Mouse (Mus musculus): ENCODE results near the gene Fubp1. TPM values are rescaled to one million over a fixed set of nuclear protein-coding genes. Genes with fewer than 3 reads are reported as not detected.
A peak's percentile ranks its signal among the peaks of the same experiment; 100 is the strongest.
"Not testable (repeated sequence)": the region's sequence is repeated elsewhere in the genome, so short reads cannot be mapped to it uniquely, and the experiment has no call there.

Gene Fubp1
- polyA plus RNA-seq, 1 experiment from 2014 or later, result 37.1 TPM

GRCm38 (mm10) chr3:152243304-152243703 is 33.1 kb downstream of the Fubp1 start:
- DNase-seq (no peak), ATAC-seq (no peak)
- no peak for TF ChIP-seq CTCF (IDR thresholded peaks at IDR 0.05; ENCODE audit: low read depth)
- no peak for TF ChIP-seq EP300 (IDR thresholded peaks at IDR 0.05; ENCODE audit: low read depth)
- Histone ChIP-seq H3K9ac (replicated peaks) (no peak overlapping the region), H3K4me3 (ENCODE audit: low read depth, low read length) (no peak overlapping the region), H3K27me3 (ENCODE audit: insufficient read depth, low read length) (no peaks in the 10 kb centered on the region), H3K4me1 (ENCODE audit: insufficient read depth) (no peaks in the 10 kb centered on the region), H3K9me3 (ENCODE audit: low read length) (no peaks in the 10 kb centered on the region), H3K4me2 (ENCODE audit: low read depth, low read length) (no peak overlapping the region), H3K36me3 (replicated peaks; ENCODE audit: insufficient read depth, low read length) (peaks cover 6% of the 10 kb centered on the region; the same call in 1 of the 2 replicates), H3K27ac (ENCODE audit: low read depth) (no peak overlapping the region)
- WGBS (ENCODE audit: insufficient replicate concordance), result 77% methylated on average over 4 of the region's 4 CpGs

GRCm38 (mm10) chr3:152245273-152245910 is 35.2 kb downstream of the Fubp1 start:
- Histone ChIP-seq H3K4me3 (ENCODE audit: low read depth, low read length) (no peak overlapping the region), H3K27me3 (ENCODE audit: insufficient read depth, low read length) (no peaks in the 10 kb centered on the region), H3K4me2 (ENCODE audit: low read depth, low read length) (no peak overlapping the region), H3K9ac (replicated peaks) (no peak overlapping the region), H3K27ac (ENCODE audit: low read depth) (no peak overlapping the region), H3K9me3 (ENCODE audit: low read length) (no peaks in the 10 kb centered on the region), H3K4me1 (ENCODE audit: insufficient read depth) (no peaks in the 10 kb centered on the region), H3K36me3 (replicated peaks; ENCODE audit: insufficient read depth, low read length) (no peaks in the 10 kb centered on the region)
- DNase-seq (no peak), ATAC-seq (no peak)
- TF ChIP-seq CTCF (IDR thresholded peaks at IDR 0.05; ENCODE audit: low read depth) (no peak; the same call in 1 of the 2 replicates), EP300 (IDR thresholded peaks at IDR 0.05; ENCODE audit: low read depth) (no peak)
- 80% methylated on average over 5 of the region's 5 CpGs for WGBS (ENCODE audit: insufficient replicate concordance)

DNA sequence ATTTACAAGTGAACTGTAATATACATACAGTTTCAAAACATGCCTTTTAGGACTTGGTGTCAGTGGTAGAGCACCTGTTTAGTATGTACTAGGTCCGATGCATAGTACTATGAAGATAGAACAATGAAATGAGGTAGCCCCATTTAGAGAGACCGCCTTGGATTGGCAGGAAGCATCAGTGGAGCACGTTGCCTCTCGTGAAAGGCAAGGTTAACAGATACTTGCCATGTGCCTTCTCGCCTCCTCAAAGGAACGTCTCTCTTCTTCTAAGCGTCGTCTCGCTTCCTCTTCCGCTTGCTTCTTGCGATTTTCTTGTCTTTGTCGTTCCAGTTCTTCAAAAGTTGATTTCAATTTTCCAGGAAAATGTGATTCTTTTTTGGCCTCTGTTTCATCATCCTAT is 37.5 kb downstream of the Fubp1 start:
- Histone ChIP-seq H3K27ac (ENCODE audit: low read depth) (no peak overlapping the region), H3K4me2 (ENCODE audit: low read depth, low read length) (no peak overlapping the region), H3K4me3 (ENCODE audit: low read depth, low read length) (no peak overlapping the region), H3K27me3 (ENCODE audit: insufficient read depth, low read length) (no peaks in the 10 kb centered on the region), H3K36me3 (replicated peaks; ENCODE audit: insufficient read depth, low read length) (no peaks in the 10 kb centered on the region), H3K9ac (replicated peaks) (no peak overlapping the region), H3K4me1 (ENCODE audit: insufficient read depth) (no peaks in the 10 kb centered on the region), H3K9me3 (ENCODE audit: low read length) (no peaks in the 10 kb centered on the region)
- TF ChIP-seq EP300 (IDR thresholded peaks at IDR 0.05; ENCODE audit: low read depth) (no peak), CTCF (IDR thresholded peaks at IDR 0.05; ENCODE audit: low read depth) (no peak)
- ATAC-seq (no peak), DNase-seq (no peak)
- WGBS (ENCODE audit: insufficient replicate concordance), result 73% methylated on average over 12 of the region's 12 CpGs

DNA sequence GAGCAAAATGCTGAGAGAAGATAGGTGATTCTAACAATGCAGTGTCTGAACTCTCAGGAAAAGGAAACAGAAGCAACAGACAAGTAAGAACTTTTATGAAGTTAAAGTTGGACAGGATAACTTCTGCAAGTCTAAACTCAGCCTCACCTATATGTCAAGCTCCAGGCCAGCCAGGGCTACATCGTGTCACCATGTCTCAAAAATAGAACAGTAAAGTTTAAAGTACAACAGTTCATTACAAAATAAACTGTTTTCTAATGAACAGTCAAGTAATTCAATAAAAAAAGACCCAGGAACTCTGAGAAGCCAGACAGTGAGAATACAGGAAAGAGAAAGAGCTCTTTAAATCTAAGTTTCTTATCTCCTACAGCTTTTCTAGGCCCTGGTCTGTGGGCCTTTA is 40.3 kb downstream of the Fubp1 start:
- WGBS (ENCODE audit: insufficient replicate concordance), result 63% methylated on average over 1 of the region's 1 CpGs
- no peak for DNase-seq
- no peak for TF ChIP-seq EP300 (IDR thresholded peaks at IDR 0.05; ENCODE audit: low read depth)
- TF ChIP-seq CTCF (IDR thresholded peaks at IDR 0.05; ENCODE audit: low read depth), result no peak

DNA sequence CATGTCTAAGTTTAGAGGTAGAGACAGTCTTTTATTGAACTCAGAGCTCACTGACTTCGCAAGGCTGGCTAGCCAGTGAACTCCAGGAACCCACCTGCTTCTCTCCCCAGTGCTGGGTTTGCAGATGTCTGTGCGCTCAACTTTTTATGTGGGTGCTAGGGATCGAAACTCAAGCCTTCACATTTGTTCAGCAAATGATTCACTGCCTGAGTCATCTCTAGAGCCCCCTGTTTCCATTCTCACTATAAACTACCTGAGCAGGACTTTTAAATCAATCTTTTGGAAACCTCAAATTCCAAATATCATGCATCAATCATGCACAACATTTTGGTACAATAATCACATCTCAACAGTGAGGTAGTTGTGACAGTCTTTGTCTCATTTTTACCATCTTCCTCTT is 47.3 kb downstream of the Fubp1 start:
- TF ChIP-seq CTCF (IDR thresholded peaks at IDR 0.05; ENCODE audit: low read depth) (no peak), EP300 (IDR thresholded peaks at IDR 0.05; ENCODE audit: low read depth) (no peak)
- H3K4me2 ChIP-seq (ENCODE audit: low read depth, low read length), result no peak overlapping the region
- H3K4me3 ChIP-seq (ENCODE audit: low read depth, low read length), result no peak overlapping the region
- no peak overlapping the region for H3K9ac ChIP-seq (replicated peaks)
- WGBS (ENCODE audit: insufficient replicate concordance), result 83% methylated on average over 3 of the region's 3 CpGs
- H3K27me3 ChIP-seq (ENCODE audit: insufficient read depth, low read length), result no peaks in the 10 kb centered on the region
- DNase-seq, result no peak
- H3K36me3 ChIP-seq (replicated peaks; ENCODE audit: insufficient read depth, low read length), result no peaks in the 10 kb centered on the region
- H3K4me1 ChIP-seq (ENCODE audit: insufficient read depth), result no peaks in the 10 kb centered on the region; the same call in 1 of the 2 replicates
- H3K27ac ChIP-seq (ENCODE audit: low read depth), result no peak overlapping the region
- H3K9me3 ChIP-seq (ENCODE audit: low read length), result no peaks in the 10 kb centered on the region
- no peak for ATAC-seq

More for the DNA sequence above, 40.3 kb downstream of the Fubp1 start:
- ATAC-seq, result peak; percentile 85
- Histone ChIP-seq H3K9ac (replicated peaks) (no peak overlapping the region), H3K27ac (ENCODE audit: low read depth) (peak overlapping the region; percentile 69), H3K4me2 (ENCODE audit: low read depth, low read length) (no peak overlapping the region), H3K9me3 (ENCODE audit: low read length) (no peaks in the 10 kb centered on the region), H3K27me3 (ENCODE audit: insufficient read depth, low read length) (no peaks in the 10 kb centered on the region), H3K4me1 (ENCODE audit: insufficient read depth) (no peaks in the 10 kb centered on the region), H3K4me3 (ENCODE audit: low read depth, low read length) (no peak overlapping the region), H3K36me3 (replicated peaks; ENCODE audit: insufficient read depth, low read length) (no peaks in the 10 kb centered on the region)

GRCm38 (mm10) chr3:152259409-152259808 is 49.2 kb downstream of the Fubp1 start:
- not testable (repeated sequence) for H3K4me2 ChIP-seq (ENCODE audit: low read depth, low read length); H3K36me3 ChIP-seq (replicated peaks; ENCODE audit: insufficient read depth, low read length); H3K4me3 ChIP-seq (ENCODE audit: low read depth, low read length); H3K27me3 ChIP-seq (ENCODE audit: insufficient read depth, low read length); H3K27ac ChIP-seq (ENCODE audit: low read depth); H3K9me3 ChIP-seq (ENCODE audit: low read length); H3K9ac ChIP-seq (replicated peaks); H3K4me1 ChIP-seq (ENCODE audit: insufficient read depth)
- WGBS (ENCODE audit: insufficient replicate concordance), result 26% methylated on average over 8 of the region's 9 CpGs
- peak; percentile 89 for TF ChIP-seq CTCF (IDR thresholded peaks at IDR 0.05; ENCODE audit: low read depth)
- peak; percentile 61 for ATAC-seq
- DNase-seq, result peak; percentile 78
